Mouse (Mus musculus) R1 (cell line): ENCODE measurements around the gene Mtcl1.

Experiments used
- DNase-seq: peaks from one replicate; pipeline ENCODE4 v3.0.0-alpha.2; 2018; ENCODE audit warnings: low read depth, low spot score

Mtcl1 gene

DNA sequence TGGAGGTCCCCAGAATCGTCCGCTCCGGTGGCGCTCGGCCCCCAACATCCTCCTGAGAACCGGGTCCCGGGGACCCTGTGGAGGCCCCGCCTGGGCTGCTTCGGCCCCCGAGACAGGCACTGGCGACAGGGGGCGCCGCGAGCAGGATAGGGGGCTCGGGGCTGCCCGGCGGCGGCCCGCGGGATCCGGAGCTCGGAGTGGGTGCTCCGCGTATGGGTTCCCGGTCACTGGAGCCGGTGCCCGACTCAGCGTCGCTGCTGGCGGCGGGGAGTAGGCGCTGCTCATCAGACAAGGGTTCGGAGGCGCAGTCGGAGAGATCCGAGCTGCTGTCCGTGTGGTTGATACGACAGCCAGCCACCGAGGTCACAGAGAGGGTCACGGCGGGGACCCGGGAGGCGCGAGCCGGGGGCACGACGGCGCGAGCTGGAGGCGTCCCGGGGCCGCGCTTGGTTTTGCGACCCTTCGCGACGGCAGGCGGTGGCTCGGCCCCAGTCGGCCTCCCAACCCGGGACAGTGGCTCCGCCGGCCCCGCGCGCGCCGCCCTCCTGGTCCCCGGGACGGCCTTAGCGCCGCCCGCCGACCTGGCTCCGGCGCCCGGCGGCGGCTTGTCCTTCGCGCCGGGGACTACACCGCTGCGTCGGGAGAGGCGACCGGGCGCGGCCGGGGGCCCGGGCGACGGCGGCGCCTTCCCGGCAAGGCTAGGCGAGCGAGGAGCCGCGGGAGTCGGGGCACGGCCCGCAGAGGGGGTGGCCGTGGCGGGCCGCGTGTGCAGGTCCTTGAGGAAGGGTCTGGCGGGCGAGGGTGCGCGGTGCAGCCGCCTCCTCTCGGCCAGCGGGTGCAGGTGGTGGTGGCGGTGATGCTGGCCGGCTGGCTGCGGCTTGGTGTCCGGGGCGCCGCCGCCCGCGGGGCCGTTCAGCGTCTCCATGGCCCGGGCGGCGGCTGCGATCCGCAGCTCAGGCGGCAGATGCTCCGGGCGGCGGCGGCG is 837 bp downstream of the Mtcl1 start:
- DNase-seq = no peak

DNA sequence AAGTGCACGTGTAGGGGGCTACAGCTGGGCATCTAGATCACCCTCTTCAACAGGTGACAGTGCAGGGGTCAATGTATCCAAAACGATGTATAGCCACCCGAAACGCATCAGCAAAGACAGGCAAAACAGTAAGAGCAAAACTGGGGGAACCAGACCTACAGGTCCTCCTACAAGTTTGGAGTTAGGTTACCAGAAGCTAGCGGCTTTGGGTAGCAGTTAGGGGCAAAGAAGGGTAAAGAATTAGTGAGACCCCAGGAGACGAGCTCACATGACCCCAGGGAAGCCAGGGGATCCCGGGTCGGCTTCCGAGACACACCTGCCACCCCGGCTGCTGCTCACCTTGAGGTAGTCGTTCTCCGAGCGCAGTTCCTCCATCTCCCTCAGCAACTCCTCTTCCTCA is 1.6 kb downstream of the Mtcl1 start:
- DNase-seq = no peak

DNA sequence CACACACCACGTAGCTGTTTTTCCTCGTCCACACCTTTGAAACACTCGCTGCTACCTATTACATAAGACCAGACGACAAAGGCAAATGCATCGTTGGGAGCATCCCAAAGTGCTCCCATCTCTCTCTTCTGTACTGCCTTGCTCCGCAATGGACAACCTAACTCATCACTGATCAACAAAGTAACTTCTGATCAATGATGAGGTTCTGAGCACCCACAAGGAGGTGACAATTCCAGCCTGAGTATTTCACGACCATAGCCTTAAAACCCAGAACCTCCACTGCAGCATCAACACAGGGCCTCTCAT is 2.6 kb downstream of the Mtcl1 start:
- no peak for DNase-seq

DNA sequence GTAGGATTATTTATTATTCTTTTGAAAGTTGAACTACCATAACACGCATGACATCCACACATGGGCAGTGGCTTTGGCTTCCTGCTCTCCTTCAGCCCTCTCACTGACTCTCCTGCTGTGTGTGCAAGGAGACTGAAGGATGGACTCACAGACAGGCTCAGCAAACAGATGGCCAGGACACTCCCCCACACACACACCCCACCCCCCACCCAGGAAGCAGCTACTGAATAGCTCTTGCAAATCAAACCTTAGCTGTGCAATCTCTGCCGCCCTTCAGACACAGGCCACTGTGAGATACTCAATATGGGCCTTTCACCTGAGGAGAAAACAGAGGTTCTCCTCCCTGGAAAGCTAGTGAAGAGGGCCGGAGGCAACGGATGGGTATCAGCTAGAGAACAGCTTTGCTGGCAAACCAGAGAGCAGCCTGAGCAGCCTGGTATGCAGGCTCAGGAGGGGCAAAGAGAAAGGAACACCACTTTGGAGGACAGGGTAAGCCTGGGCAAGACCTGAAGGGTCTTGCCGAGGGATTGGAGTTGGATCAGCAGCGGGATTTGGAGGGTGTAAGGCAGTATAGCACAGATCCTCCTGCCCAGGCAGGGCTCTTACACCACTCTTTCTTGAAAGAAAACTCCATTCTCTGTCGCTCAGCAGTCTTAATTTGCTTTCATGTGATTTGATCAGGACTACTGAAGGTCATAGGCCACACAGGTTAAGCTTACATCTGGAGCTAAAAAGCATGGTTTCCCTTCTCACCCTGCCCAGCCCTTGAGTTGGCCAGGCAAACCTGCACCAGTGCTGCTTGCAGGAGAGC is 3.1 kb downstream of the Mtcl1 start:
- no peak for DNase-seq

DNA sequence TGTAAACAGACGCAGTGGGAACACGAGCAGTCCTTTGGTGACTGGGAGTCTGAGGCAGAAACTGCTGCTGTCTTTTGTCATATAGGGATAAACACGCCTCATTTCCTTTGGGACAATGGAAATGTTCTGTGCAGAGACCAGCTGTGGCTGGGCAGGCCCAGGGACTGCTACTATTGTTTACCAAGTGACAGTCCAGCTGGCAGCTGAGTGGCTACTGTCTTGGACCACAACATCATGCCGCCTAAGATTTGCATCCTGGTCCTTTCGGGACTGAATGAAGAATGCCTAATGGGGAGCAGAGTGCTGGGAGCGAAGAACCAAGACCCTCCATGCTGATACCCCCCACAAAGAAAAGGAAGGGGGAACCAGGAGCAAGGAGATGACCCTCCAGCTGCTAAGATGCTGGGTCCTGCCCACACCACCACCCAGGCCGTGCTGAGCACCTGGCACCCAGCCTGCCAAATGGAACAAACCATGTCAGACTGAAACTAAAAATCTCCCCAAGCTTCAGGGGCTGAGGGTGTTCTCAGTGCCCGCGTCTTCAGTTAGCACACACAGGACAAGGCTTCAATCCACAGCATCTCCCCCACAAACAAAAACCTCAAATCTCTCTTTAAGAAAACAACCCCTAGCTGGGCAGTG is 5.4 kb downstream of the Mtcl1 start:
- DNase-seq = no peak

DNA sequence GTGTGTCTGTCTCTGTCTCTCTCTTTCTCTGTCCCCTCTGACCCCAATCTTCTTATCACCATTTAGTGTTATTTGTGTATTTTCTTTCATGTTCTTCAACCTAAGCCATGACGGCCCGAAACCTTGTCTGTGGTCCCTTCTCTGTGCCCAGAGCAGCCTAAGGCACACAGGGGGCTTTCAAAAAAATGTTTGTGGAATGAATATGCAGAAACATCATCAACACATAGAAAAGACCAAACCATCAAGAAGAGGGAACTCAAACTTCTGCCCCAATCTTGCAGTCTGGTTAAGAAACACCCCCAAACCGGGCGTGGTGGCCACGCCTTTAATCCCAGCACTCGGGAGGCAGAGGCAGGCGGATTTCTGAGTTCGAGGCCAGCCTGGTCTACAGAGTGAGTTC is 9.7 kb downstream of the Mtcl1 start:
- peak; percentile 83 for DNase-seq

DNA sequence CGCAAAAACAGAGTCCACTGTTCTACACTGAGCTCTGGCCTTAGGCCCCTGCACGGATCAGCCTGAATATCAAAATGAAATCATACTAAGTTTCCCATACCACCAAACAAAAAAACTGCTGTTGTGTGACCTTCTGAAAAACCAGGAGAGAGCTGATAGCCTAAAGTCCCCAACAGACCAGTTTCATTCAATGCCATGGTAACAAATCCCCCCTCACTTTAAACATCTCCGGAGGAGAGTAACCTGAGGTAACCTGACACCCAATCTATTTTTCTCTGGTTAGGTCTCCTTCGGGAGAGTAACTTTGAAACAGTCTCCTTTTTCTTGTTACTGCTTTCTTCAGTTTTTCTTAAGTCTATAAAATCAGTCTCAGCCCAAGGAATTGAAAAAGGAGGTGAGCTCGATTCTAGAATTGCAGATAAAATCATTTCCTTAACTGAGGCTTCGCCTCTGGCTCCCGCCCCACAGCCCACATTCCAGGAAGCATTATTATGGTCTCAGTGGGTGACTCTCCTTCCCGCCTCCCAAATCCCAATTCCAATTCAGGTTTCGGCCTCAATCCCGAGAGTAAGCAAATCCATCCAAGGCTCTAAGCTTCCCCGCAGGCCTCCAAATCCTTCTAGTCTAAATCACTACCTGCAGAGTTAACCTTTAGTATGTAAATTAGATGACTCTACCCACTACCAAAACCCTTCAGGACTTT is 10.3 kb downstream of the Mtcl1 start:
- DNase-seq = peak; percentile 99

DNA sequence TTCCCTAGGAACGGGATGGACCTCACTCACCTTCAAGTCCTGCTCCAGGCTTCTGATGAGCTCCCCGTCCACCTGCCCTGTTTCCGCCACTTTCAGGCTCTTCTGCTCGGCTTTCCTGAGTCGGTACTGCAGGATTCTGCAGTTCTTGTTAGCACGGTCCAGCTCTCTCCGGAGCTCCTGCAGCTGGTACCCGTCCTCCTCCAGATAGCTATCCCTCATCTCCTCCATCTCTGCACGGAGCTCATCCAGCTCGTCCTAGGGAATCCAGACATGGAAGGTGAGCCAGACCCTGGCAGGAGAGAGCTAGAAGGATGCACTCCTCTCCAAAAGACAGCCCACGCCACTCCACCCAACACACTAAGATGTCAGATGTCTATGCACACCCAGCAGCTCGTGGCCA is 11.4 kb downstream of the Mtcl1 start:
- DNase-seq = no peak

DNA sequence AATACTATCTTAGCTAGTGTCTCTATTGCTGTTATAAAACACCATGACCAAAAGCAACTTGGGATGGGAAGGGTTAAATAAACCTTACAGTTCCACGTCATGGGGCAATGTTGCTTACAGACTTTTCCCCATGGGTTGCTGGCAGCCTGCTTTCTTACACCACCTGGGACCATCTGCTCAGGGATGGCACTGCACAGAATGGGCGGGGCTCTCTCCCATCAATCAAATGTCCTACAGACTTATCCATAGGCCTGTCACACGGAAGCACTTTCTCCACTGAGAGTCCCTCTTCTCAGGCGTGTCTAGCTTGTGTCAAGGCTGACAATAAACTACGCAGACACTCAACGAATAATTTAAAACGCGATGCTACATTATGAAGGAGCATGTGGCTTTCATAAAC is 12.7 kb downstream of the Mtcl1 start:
- DNase-seq = no peak

DNA sequence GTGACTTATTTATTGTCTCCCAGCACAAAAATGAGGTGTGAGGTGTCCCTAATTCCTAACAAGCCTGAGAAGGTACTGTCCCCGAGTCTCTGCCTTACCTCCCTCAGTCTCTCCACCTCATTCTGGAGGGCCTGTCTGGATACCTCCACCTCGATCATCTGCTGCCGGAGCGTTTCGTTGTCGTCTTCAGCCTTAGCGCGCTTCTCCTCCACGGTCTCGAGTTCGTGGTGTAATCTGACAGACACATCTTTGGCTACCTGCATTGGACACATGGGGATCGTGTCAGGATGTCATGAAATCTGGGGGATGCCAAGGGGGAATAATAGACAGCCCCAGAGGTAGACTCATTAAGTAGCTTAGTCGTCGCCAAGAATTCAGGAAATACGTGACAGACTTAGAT is 13.6 kb downstream of the Mtcl1 start:
- no peak for DNase-seq

DNA sequence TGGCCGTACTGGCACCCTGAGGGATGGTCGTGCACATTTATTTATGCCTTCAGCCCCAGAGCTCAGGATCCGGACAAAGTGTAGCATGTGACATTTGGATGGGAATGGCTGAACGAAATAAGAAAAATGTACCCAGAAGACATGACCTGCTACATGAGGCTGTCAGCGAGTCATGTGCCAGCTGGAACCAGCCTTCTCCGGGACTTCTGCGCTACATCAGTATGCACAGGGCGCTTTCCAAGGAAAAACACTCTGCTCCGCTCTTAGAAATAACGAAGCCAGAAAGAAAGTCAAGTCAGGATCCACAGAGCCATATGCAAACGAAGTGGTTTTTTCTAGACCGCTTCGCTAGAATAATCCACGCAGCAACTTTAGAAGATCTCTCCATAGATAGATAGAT is 14.5 kb downstream of the Mtcl1 start:
- no peak for DNase-seq

DNA sequence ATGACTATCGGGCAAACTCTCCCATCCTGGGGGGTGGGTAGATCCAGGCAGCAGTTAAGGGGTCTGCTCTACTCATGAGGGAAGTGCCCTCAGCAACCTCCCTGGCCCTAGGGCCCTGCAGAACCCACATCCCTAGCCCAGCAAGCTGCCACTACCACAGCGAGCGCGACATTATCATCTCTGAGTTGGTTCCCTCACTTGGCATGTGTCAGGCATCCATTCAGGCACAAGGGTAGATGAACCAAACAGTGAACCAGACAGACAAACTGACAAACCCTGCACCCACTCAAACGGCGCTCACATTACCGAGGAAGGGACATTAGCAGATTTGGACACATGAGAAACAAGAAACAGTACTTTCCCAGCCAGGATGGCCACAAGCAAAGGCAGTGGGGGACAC is 15.0 kb downstream of the Mtcl1 start:
- DNase-seq = no peak

DNA sequence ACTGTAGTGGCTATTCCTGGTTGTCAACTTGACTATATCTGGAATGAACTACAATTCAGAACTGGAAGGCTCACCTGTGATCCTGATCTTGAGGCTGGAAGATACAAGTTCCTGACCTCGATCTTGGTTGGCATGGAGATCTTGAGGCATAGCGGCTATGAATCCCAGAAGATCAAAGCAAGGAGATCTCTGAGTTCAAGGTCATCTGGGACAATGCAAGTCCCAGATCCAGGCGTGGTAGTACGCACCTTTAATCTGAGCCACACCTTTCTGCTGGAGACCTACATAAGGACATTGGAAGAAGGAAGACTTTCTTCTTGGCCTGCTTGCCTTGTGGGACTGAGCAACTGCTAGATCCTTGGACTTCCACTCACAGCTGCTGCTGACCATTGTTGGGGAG is 24.9 kb downstream of the Mtcl1 start:
- DNase-seq = peak; percentile 73

DNA sequence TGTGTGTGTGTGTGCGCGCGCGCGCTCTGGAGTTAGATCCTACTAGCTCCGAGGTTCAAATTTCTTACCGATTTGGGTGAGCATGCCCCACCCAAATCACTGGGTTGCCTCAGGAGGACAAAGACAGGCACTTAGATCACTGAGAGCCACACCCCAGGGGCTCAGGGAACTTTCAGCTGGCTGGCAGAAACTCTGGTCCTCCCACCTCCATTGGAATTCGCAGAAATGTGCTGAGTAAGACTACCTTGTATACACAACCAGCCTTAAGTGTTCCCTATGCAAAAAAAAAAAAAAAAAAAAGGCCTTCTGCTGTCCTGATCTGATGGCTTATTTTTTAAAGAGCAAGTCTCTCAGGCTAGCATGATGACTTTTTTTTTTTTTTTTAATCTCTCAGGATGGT is 30.1 kb downstream of the Mtcl1 start:
- DNase-seq = peak; percentile 95

DNA sequence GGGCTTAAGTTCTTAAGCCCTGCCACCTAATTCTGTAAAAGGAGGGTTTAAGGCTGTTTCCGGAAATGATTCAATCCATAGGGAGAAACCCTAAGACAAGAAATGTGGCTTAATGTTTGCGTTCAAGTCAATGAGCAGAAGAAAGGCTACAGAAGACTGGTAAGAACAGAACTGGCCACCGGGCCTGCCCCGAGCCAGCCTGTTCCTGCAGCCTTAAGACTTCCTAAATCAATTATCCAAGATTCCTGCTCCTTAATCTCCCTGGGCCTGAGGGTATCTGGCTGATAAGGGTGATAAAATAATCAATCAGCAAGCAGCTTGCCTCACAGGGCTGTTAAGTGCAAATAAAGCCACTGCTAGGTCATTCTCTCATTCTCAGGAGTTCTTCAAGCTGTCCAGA is 31.8 kb downstream of the Mtcl1 start:
- no peak for DNase-seq

DNA sequence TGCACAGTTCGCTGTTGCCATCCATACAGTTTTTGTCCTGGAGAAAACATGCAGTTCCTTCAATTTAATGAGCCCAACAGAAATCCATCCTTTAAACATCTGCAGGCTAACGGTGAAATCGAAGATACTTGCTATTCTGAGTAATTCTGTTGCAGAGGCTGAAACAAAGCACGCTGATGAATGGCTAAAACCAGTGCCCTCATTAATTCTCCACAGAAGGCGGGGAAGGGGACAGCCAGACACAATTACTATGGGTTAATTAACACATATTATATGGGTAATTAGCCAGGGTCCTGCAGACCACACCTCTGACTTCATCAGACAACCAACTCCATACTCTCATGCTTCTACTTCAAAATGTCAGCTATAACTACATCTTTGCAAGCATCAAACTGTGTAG is 32.2 kb downstream of the Mtcl1 start:
- DNase-seq = no peak

DNA sequence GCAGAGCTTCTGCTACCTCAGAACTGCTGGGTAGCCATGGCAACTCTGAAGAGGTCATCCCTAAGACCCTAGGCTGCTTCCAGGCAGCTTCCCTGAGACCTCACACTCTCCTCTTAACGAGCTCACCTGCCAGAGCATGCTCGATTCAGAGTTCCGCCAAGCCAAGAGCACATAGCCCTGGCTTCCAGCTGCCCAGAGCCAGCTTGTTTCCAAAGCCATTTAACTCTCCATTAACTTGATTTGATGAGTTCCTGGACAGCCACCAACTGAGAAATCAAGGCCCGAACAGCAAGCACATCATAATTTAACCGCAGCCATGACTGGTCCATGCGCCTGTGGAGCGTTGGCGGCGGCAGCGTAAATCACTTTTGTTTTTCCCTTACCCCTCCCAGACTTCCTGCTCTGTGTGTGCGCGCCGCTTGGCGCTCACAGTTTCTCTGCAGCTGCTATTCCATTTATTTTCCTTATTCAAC is 32.7 kb downstream of the Mtcl1 start:
- DNase-seq = peak; percentile 63

DNA sequence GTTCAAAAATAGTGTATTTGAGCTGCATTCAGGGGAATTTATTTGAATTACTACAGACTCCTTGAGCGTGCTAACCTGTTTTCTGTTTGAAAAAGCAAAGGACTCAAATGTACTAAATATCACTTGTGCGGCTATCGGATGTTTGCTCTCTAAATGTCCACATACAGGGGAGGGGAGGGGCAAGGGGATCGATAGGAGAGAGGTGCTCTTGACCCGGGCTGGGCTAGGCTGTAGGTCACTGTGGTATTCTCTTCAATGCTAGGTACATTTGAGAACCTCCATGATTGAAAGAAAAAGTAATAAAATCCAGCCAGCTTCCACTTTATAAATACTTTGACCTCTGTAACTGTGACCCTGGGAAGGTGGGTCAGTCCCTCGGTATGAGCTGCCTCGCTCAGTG is 33.1 kb downstream of the Mtcl1 start:
- DNase-seq = no peak

DNA sequence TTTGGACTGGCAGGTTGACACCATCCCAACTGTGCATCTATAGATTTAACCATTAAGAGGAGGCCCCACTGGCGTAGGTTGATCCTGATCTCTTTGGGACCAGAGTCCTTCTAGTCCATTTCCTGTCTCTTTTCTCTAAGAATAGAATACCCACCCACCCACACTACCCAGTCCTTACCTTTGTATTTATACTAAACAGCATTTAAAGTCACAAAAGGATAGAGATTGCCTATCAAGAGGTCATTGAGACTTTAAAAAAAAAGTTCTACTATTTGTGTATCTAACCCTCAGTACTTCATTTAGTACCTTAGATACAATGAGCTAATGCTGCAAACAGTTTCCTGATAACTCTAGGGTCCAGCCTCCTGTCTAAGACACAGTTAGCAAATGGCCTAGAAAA is 35.2 kb downstream of the Mtcl1 start:
- no peak for DNase-seq

DNA sequence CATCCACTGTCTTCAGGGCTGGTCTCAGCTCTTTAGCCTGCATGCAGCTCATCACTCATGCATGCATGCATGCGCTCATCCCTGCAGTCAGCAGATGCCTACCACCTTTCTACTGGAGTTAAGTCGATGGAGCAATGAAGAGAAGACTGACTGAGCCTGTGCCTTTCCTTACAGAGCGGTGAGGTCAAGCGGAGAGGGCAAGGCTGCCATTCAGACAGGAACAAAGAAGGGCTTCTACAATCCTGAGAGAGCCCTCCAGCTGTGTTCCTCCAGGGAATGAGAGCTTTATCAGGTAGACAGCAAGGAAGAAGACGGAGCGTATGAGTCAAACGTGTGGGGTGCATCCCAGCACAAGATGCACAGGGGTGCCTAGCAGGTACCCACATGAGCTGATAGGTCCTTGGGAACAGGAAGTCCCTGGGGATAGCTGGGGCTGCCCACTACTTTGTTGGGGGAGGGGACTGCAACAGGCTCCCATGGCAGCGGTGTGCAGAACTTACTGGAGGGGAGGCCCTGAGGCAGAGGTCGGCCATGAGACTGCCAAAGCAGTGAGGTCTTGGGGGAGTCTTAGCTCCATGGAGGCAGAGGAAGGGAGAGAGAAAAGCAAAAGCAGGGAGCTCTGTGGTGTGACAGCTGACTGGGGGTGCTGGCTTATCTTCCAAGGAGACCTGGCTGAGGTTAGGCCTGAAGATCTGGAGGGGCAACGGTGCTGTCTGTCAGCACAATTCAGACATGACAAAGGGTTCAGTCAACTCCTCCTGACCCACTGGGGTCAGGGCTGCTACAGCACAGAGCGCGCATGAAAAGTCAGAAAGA is 37.2 kb downstream of the Mtcl1 start:
- DNase-seq = peak; percentile 73

DNA sequence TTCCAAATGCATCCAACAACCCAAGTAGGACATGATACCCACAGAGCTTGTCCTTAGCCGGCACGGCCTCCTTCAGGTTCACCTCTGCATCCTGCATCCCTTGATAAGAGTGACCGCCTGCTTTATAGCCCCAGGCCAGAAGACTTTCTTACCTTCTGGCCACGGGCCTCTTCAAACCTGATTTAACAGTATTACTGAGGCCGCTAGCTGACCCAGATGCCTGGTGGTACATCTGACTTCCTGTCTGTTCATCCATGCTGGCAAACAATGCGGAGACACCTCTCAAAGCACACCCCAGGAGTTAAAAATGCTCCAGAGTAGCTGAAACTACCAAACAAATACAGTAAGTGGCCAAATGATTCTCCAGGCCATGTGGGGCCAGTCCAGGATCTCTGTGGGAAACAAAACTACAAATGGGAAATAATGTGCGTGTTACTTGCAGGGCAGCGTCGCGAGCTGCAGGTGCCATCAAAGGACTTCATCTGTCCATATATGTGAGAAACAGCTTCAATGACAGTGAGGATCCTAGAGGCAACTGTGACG is 38.6 kb downstream of the Mtcl1 start:
- DNase-seq = no peak
